Mouse (Mus musculus) telencephalon, adult 2 months (tissue): ENCODE results near the gene Tex14.
"Not testable (repeated sequence)": the region's sequence is repeated elsewhere in the genome, so short reads cannot be mapped to it uniquely, and the experiment has no call there.

Experiments
- DNase-seq: peaks from one replicate; pipeline ENCODE4 v3.0.0-alpha.2; 2011; ENCODE audit warnings: low read depth, low spot score

Tex14 gene

GRCm38 (mm10) chr11:87404876-87405275 lies at the start of gene Tex14, which contains the start of gene Rad51c:
Gene Tex14 (plus strand): TSS chr11:87405065.
Gene Rad51c (minus strand): TSS chr11:87404954.
- no peak for DNase-seq

- no peak for DNase-seq
Observed at GRCm38 (mm10) chr11:87357317-87358300, 47.3 kb upstream of the Tex14 start.

GRCm38 (mm10) chr11:87358331-87359261 lies 46.3 kb upstream of the Tex14 start, which contains the start of gene Ppm1e:
Gene Ppm1e (minus strand): TSS chr11:87359023.
- DNase-seq, result peak; percentile 69

GRCm38 (mm10) chr11:87359262-87359612 lies 45.6 kb upstream of the Tex14 start:
- no peak for DNase-seq

GRCm38 (mm10) chr11:87365120-87365519 lies 39.7 kb upstream of the Tex14 start:
- DNase-seq, result no peak

- no peak for DNase-seq
Observed at GRCm38 (mm10) chr11:87367061-87367460, 37.8 kb upstream of the Tex14 start.

GRCm38 (mm10) chr11:87367865-87368580 lies 36.8 kb upstream of the Tex14 start:
- no peak for DNase-seq

- no peak for DNase-seq
Observed at GRCm38 (mm10) chr11:87384551-87384950, 20.3 kb upstream of the Tex14 start.

GRCm38 (mm10) chr11:87385676-87386075 lies 19.2 kb upstream of the Tex14 start:
- DNase-seq, result peak; percentile 52

- DNase-seq, result no peak
Observed at GRCm38 (mm10) chr11:87393855-87394254, 11.0 kb upstream of the Tex14 start.

GRCm38 (mm10) chr11:87398402-87398801 lies 6.5 kb upstream of the Tex14 start:
- DNase-seq, result no peak

GRCm38 (mm10) chr11:87404111-87404853 lies 583 bp upstream of the Tex14 start:
- DNase-seq, result peak; percentile 87

- not testable (repeated sequence) for DNase-seq
Observed at GRCm38 (mm10) chr11:87413412-87413811, 8.5 kb downstream of the Tex14 start.

GRCm38 (mm10) chr11:87416120-87416519 lies 11.3 kb downstream of the Tex14 start:
- DNase-seq, result no peak

- DNase-seq, result no peak
Observed at GRCm38 (mm10) chr11:87420861-87421260, 16.0 kb downstream of the Tex14 start.

GRCm38 (mm10) chr11:87421760-87422201 lies 16.9 kb downstream of the Tex14 start:
- no peak for DNase-seq

GRCm38 (mm10) chr11:87422511-87423340 lies 17.9 kb downstream of the Tex14 start:
- DNase-seq, result peak; percentile 97

- no peak for DNase-seq
Observed at GRCm38 (mm10) chr11:87423551-87424325, 18.9 kb downstream of the Tex14 start.

GRCm38 (mm10) chr11:87426121-87426449 lies 21.2 kb downstream of the Tex14 start:
- no peak for DNase-seq
